Mouse (Mus musculus) Patski (cell line): ENCODE data around the gene Ksr1. TPM values are rescaled to one million over a fixed set of nuclear protein-coding genes. Genes with fewer than 3 reads are reported as not detected.

Experiments used
- ATAC-seq: fragments of 100-300 bp; one replicate; pipeline ENCODE4 v1.8.0; 2021
- CTCF ChIA-PET: fragments of 350-600 bp; sonication (Branson Sonifier 250); formaldehyde crosslinking; loops from one replicate; lab custom pipeline; 2022; ENCODE audit warnings: inconsistent platforms; lab: Charles Lee
- POLR2A ChIA-PET: fragments of 350-600 bp; sonication (Branson Sonifier 250); formaldehyde crosslinking; loops from one replicate; lab custom pipeline; 2022; ENCODE audit warnings: antibody characterized with exemption, inconsistent platforms; lab: Charles Lee
- DNase-seq: peaks from one replicate; pipeline ENCODE4 v3.0.0-alpha.2; 2011; ENCODE audit warnings: low read depth, low spot score
- H3K27me3 ChIP-seq: fragments of 371-371 bp; one replicate; pipeline ENCODE4 v1.5.1; 2021
- CTCF ChIP-seq: fragments of 100-300 bp; IDR thresholded peaks from one replicate; pipeline ENCODE4 v1.5.1; 2021
- in situ Hi-C: fragments of 300-500 bp; cut with MboI; formaldehyde crosslinking; loops from 3 replicates; pipeline ENCODE4 v1.11.1; 2018; ENCODE audit warnings: low pct_unique_long_range_greater_than_20kb, mixed read lengths
- polyA plus RNA-seq: library from polyadenylated mRNA; unstranded; gene quantifications from one replicate; pipeline ENCODE4 v1.2.3, GENCODE M21; 2021

Ksr1 gene
- polyA plus RNA-seq, 1 experiment from 2014 or later, result 10.0 TPM

- H3K27me3 ChIP-seq, result no peaks in the 10 kb centered on the region
- ATAC-seq (no peak), DNase-seq (no peak)
- in situ Hi-C loops, result no loop called here
- ChIA-PET CTCF (interaction anchor here (1.6 kb wide), 1 partner anchor 8 kb away, joined by 4 read pairs; no protein-coding TSS in a partner anchor), POLR2A (interaction anchor here (0.5 kb wide), 1 partner anchor 223 kb away, joined by 3 read pairs; no protein-coding TSS in a partner anchor)
- TF ChIP-seq CTCF, result no peak
Measured at GRCm38 (mm10) chr11:79126963-79127362, 19.2 kb downstream of the Ksr1 start.

GRCm38 (mm10) chr11:79125775-79126174 is 20.4 kb downstream of the Ksr1 start:
- in situ Hi-C loops, result no loop called here
- no peaks in the 10 kb centered on the region for H3K27me3 ChIP-seq
- POLR2A ChIA-PET, result interaction anchor here (0.6 kb wide), 1 partner anchor 10 kb away, joined by 3 read pairs; no protein-coding TSS in a partner anchor
- DNase-seq (no peak), ATAC-seq (no peak)
- TF ChIP-seq CTCF, result no peak
- CTCF ChIA-PET, result no interaction called here

DNA sequence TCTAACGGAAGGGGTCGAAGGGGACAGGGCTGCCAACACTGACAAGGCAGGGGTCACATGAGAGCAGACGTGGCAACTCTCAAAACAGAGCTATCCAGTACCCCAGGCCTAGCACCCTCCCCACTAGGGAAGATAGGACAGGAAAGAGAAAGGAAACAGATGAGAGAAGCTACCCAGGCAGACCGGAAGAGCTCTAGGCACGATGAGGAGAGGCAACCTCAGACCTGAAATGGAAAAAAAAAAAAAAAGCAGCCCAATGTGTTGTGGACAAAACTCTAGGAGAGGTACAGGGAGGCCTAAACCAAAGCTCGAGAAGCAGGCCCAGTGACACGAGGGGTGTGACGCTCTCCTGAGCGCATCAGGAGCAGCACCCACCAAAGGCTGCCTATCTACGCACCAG is 23.7 kb downstream of the Ksr1 start:
- ATAC-seq (no peak), DNase-seq (no peak)
- in situ Hi-C loops, result no loop called here
- no peak for TF ChIP-seq CTCF
- CTCF ChIA-PET, result no interaction called here
- H3K27me3 ChIP-seq, result no peaks in the 10 kb centered on the region
- POLR2A ChIA-PET, result no interaction called here

GRCm38 (mm10) chr11:79120087-79120486 is 26.1 kb downstream of the Ksr1 start:
- H3K27me3 ChIP-seq, result no peaks in the 10 kb centered on the region
- in situ Hi-C loops, result no loop called here
- TF ChIP-seq CTCF, result no peak
- ATAC-seq, result no peak
- ChIA-PET CTCF (no interaction called here), POLR2A (no interaction called here)
- no peak for DNase-seq

GRCm38 (mm10) chr11:79118918-79119377 is 27.3 kb downstream of the Ksr1 start:
- H3K27me3 ChIP-seq, result no peaks in the 10 kb centered on the region
- POLR2A ChIA-PET, result no interaction called here
- no peak for DNase-seq
- ATAC-seq, result no peak
- CTCF ChIA-PET, result interaction anchor here (1.9 kb wide), 1 partner anchor 8 kb away, joined by 4 read pairs; no protein-coding TSS in a partner anchor
- no peak for TF ChIP-seq CTCF
- in situ Hi-C loops, result no loop called here

DNA sequence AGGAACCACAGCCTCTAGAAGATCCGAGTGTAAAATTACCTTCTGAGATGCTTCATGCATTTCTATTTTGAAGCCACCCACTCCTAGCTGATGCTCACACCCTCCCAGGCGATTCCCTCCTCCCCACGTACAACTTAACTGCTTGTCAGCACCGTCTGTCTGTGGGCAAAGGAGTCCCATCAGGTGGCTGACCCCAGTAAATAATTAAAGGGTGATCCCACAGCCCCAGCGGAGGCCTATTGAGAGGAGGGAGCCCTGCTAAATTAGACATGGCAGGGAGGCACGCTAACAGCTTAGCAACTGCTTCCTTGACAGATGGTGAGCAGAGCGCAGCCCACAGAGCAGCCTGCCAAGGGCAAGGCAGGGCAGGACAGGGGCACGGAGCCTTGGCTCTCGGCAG is 29.5 kb downstream of the Ksr1 start:
- ATAC-seq, result no peak
- ChIA-PET CTCF (interaction anchor here (0.8 kb wide), 1 partner anchor 12 kb away, joined by 3 read pairs; no protein-coding TSS in a partner anchor), POLR2A (no interaction called here)
- in situ Hi-C loops, result no loop called here
- H3K27me3 ChIP-seq, result no peaks in the 10 kb centered on the region
- DNase-seq, result no peak
- no peak for TF ChIP-seq CTCF

DNA sequence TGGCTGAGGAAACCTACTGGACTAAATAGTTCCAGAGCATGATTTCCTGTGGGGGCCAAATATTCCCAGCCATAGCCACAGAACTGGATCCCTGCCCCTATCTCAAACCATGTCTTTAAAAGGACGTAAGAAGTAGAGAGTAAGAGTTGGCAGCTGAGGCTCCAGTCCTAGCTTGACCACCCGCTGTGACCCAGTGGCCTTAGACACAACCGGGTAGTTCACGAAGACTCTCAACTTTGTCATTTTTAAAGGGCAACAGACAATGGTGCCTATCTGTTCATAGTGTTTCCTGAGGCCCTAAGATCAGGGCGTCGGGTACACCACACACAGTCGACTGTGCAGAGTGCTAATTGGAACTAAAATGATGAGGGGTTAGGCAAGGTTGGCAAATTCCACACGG is 30.5 kb downstream of the Ksr1 start:
- no peak for TF ChIP-seq CTCF
- no peaks in the 10 kb centered on the region for H3K27me3 ChIP-seq
- DNase-seq (no peak), ATAC-seq (no peak)
- ChIA-PET POLR2A (no interaction called here), CTCF (no interaction called here)
- in situ Hi-C loops, result no loop called here

DNA sequence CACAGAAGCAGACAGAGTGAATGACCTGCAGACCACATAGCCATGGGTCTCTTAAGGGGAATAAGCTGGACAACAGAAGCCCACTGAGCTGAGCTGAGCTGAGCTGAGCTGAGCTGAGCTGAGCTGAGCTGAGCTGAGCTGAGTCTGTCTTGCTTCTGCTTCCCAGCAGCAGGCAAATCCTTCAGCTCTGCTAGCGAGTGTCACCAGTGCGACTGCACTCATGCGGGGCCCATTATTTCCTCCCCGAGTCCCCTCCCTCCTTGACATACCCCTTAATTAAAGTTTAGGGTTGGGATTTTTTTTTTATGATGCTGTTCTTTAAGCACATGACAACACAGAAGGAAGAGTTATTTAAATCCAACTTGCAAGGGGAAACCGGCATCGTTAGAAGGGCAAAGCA is 32.1 kb downstream of the Ksr1 start:
- no peak for ATAC-seq
- in situ Hi-C loops, result no loop called here
- ChIA-PET POLR2A (interaction anchor here (0.5 kb wide), 1 partner anchor 26 kb away, joined by 3 read pairs; no protein-coding TSS in a partner anchor), CTCF (no interaction called here)
- H3K27me3 ChIP-seq, result no peaks in the 10 kb centered on the region
- no peak for TF ChIP-seq CTCF
- no peak for DNase-seq

GRCm38 (mm10) chr11:79113397-79113796 is 32.8 kb downstream of the Ksr1 start:
- DNase-seq (no peak), ATAC-seq (no peak)
- no peak for TF ChIP-seq CTCF
- ChIA-PET POLR2A (interaction anchor here (1.0 kb wide), 1 partner anchor 26 kb away, joined by 3 read pairs; no protein-coding TSS in a partner anchor), CTCF (interaction anchor here (0.9 to 2.0 kb wide), 3 partner anchors 8 to 94 kb away, joined by 3 to 4 read pairs (median 4); no protein-coding TSS in a partner anchor)
- in situ Hi-C loops, result no loop called here
- H3K27me3 ChIP-seq, result no peaks in the 10 kb centered on the region

- ATAC-seq (no peak), DNase-seq (no peak)
- in situ Hi-C loops, result no loop called here
- POLR2A ChIA-PET, result interaction anchor here (1.0 kb wide), 1 partner anchor 25 kb away, joined by 3 read pairs; no protein-coding TSS in a partner anchor
- no peaks in the 10 kb centered on the region for H3K27me3 ChIP-seq
- CTCF ChIA-PET, result interaction anchor here (0.9 to 2.0 kb wide), 10 partner anchors 9 to 180 kb away, joined by 3 to 4 read pairs (median 3); no protein-coding TSS in a partner anchor
- no peak for TF ChIP-seq CTCF
Measured at GRCm38 (mm10) chr11:79112559-79113302, 33.5 kb downstream of the Ksr1 start.
